Mouse (Mus musculus) c-Kit-positive CD71-negative TER-119-negative erythroid progenitor cells, embryonic 14.5 days (primary cell): ENCODE data around the gene Lamb2.
A peak's percentile ranks its signal among the peaks of the same experiment; 100 is the strongest.

Experiments
- DNase-seq: peaks from one replicate; pipeline ENCODE4 v3.0.0-alpha.2; 2013; ENCODE audit warnings: low read depth

Gene Lamb2

DNA sequence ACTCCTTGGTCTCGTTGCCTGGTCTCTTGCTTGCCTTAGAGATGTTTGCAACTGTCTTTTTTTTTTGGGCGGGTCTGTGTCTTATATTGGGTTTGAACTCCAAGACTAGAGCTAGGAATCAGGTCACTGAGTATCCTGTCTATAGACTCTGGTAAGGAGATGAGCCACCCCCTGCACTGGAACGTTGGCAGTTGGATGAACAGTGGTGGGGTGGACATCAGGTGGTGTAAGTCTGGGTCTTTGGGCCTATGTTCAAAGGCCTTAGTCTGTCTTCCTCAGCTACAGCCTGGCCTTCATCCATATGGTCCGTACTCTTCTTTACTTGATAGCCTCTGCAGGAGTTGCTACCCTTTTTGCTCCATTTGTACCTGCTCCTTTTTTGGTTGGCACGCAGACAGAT, 17.9 kb upstream of the Lamb2 start:
- no peak for DNase-seq

DNA sequence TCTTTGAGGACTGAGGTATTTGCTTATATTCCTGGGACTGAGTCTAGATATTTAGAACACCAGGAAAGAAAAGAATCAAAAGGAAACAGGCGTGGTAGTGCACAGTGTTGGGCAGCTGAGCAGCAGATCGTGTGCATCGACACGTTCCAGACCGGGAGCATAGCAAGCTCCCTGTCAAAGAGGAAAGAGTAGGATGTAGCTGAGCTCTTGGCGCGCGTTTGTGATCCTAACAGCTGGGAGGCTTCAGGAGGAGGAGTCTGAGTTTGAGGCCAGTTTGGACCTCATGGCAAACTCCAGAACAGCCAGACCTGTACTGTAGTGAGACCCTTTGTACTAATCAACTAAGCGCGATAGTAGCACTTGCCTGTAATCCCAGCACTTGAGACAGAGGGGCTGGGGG, 17.3 kb upstream of the Lamb2 start:
- no peak for DNase-seq

DNA sequence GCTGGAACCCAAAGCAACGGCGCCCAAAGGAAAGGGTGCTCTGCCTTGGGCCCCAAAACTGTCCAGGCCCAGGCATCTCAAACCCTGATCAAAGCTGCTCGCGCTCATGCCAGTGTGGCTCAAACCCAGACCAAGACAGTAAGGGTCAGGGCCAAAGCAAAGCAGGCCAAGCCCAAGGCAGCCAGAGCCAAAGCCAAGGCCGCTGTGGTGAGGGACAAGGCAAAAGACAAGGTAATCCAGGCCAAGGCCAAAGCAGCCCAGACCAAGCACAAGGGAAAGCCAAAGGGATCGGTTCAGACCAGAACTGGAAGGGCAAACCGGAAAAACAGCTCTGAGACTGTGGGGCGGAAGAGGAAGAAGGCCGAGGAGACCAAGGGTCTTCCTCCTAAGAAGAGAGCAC, 15.8 kb upstream of the Lamb2 start:
- DNase-seq: no peak

DNA sequence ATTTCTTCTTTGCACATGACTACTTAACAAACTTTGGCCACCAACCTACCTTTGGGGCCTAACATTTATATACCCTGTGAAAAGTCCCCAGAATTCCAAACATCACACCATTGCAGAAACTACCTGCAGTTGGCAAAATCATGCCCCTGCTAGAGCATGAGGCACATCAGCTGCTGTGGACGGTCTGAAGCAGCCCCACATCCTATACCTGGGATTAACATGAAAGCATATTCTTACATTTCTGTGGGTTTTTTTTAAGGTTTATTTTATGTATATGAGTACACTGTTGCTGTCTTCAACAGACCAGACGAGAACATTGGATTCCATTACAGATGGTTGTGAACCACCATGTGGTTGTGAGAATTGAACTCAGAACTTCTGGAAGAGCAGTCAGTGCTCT, 13.3 kb upstream of the Lamb2 start:
- no peak for DNase-seq

DNA sequence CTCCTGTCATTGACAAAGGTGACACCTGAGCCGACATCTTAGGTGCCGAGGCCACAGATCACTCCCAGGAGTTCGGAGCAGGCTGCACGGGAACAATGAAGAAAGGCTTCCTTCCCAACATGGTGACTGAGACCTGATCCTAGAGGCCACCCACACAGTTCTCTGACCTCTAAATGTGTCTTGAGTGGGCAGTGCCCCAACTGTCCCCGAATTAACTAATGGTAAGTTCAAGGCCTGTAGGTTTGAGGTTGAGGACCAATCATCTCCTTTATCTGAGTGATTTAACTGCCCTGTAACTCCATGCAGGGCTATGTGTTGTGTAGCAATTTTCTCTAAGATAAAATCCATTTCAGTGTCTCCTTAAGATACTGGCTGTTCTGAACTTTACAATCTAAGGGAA, 10.1 kb upstream of the Lamb2 start:
- DNase-seq: no peak

DNA sequence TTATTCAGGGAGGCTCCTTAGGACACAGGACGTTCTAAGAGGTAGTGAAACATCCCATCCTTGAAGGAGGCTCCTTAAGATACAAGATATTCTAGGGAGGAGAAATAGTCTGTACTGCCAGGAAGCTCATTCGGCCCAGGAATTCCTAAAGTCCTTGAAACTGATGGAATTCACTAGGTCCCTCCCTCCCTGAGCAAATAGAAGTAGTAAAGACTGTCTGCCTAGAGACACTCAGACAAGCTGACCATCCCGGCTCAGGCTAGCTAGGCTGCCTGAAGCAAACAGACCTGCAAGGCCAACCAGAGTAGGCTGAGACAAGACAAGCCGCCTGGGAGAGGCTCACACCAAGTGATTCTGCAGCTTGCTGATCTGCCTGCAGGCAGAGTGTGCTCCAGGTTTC, 9.7 kb upstream of the Lamb2 start:
- DNase-seq: no peak

DNA sequence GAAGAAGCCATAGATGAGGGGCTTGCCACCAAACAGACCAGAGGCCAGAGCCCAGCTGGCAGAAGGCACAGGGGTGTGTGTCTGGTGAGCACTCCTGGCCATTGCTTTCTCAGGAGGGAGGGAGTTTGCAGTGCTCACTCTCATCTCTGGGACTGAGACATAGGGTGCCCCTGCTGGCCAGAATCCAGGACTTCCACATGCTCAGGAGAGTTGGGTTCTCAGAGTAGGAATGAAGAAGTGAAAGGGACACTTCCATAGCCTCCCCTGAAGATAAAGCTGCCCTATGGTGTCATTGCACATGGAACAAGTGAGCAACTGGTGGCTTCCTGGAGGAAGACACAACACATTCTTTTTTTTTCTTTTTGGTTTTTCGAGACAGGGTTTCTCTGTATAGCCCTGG, 5.0 kb upstream of the Lamb2 start:
- no peak for DNase-seq

DNA sequence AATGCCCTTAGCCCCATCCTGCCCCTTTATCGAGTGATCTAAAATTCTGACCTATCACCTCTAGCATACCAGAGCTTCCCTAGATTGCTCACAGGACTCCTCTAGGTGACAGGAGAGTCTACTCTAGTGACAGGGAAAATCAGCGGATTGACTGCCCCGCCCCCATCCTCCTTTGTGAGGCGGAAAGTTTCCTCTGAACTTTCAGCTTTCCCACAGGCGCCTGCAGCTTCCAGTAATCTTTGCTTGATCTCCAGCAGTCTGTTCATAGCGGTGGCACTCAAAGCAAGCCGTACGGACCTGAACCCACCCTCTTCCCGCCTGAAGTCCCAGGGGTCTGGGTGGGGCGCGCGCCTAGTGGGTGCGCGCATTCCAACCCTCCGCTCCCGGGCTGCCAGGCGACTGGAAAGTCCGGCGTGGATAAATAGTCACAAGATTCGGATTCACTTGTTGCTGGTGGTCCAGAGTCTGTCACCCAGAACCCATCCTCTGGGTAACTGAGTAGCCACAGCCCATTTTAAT, 839 bp upstream of the Lamb2 start:
- no peak for DNase-seq

DNA sequence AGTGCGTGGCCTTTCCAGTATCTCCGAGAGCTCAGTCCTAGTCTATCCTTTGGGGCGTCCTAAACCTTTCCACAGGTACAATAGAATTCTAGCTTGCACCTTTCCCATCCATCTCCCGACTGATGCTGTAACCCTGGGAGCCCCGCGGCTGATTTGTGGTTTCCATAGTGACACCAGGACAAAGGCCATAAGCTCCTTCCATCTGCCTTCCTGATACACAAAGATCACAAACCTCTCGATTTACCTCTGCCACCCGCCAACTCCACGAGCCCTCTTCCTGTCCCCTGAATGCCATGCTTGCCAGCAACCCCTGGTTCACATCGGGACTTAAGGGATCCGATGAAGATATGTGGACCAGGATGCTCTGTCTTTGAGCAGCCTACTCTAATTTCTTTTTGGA, 295 bp upstream of the Lamb2 start:
- no peak for DNase-seq

DNA sequence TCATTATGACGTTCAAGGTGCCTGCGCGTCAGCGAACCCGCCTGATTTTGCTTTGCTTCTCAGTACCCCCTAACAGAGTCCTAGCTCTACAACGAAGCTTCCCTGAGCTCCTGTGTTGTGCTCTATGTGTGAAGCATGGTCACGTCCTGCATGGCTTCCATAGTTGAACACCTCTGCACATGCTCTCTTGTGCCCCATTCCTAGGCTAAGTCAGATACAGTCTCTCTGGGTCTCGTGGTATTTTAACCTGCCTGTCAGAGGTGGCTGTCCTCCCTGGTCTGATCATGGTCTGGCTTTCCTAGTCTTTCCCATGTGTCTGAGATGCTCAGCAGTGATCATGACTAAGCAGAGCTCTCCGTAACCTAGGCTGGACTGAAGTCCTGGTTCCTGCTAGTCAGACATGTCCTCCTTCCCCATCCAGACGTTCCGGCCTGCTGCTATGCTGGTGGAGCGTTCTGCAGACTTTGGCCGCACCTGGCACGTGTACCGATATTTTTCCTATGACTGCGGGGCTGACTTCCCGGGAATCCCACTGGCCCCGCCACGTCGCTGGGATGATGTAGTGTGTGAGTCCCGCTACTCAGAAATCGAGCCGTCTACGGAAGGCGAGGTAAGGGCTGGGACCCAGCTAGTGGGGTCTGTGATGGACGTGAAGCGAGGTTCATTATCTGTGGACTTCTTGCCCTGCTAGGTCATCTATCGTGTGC, 1.4 kb downstream of the Lamb2 start:
- no peak for DNase-seq

DNA sequence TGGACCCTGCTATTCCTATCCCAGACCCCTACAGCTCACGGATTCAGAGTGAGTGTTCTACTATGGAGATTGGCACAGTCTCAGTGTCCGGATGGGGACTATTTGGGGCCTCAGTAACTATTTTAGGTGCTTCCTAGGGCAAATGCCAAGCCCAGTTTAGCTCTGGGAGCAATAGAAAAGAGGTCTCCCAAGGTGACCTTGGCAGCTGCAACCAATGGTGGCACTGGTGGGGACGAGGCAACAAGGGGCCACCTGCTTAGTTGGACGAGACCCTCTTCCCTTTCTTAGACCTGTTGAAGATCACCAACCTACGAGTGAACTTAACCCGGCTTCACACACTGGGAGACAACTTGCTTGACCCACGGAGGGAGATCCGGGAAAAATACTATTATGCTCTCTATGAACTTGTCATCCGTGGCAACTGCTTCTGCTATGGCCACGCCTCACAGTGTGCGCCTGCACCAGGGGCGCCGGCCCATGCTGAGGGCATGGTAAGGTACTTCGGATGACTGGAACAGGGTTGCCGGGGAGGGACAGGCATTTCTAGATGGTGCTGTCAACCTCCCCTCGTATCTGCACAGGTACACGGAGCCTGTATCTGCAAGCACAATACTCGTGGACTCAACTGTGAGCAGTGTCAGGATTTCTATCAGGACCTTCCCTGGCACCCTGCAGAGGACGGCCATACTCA, 2.1 kb downstream of the Lamb2 start:
- DNase-seq: no peak

DNA sequence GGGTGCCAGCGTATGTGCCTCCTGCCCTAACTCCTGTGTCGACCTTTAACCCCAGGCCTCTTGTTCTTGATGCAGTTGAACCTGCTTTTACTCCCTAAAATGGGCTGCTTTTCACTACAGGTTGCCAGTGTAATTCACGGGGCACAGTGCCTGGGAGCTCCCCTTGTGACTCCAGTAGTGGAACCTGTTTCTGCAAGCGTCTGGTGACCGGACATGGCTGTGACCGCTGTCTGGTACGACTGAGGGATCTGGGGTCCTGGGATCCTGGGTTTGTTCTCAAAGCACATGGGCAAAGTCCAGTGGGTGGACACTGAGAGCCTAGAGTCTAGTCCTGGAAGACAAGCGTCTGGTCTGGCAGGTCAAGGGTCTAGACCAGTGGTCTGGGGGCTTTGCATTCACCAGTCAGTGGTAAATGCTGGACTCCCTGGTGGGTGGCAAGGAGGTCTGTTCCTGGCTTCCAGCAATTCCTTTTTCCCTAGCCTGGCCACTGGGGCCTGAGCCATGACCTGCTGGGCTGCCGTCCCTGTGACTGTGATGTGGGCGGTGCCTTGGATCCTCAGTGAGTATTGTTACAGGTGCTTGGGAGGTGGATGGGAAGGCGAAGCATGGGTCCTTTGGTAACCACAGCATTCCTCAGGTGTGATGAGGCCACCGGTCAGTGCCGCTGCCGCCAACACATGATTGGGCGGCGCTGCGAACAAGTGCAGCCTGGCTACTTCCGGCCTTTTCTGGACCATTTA, 3.7 kb downstream of the Lamb2 start:
- no peak for DNase-seq

DNA sequence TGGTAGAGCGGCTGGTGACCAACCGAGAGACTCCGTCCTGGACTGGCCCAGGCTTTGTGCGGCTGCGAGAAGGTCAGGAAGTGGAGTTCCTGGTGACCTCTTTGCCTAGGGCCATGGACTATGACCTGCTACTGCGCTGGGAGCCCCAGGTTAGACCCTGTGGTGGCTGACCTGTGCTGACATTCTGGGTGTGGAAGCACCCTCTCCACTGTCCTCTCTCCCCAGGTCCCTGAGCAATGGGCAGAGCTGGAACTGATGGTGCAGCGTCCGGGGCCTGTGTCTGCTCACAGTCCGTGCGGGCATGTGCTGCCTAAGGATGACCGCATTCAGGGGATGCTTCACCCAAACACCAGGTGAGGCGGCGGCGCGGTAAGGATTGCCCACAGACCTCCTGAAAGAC, 4.5 kb downstream of the Lamb2 start:
- no peak for DNase-seq

DNA sequence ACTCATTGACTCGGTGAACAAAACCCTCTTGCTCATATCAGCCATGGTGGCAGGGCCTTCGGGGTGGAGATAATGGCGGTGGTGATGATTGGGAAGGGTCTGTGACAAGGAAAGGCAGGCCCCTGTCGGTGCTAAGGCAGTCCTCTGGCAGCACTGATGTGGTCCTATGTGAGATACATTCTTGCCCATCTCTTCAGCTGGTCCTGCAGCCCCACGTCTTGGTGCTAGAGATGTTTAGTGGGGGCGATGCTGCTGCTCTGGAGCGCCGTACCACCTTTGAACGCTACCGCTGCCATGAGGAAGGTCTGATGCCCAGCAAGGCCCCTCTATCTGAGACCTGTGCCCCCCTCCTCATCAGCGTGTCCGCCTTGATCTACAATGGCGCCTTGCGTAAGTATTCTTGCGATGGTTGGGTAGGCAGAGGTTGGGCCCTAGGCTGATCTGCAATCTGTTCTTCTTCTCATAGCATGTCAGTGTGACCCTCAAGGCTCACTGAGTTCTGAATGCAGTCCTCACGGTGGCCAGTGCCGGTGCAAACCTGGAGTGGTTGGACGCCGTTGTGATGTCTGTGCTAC, 5.9 kb downstream of the Lamb2 start:
- DNase-seq: no peak

DNA sequence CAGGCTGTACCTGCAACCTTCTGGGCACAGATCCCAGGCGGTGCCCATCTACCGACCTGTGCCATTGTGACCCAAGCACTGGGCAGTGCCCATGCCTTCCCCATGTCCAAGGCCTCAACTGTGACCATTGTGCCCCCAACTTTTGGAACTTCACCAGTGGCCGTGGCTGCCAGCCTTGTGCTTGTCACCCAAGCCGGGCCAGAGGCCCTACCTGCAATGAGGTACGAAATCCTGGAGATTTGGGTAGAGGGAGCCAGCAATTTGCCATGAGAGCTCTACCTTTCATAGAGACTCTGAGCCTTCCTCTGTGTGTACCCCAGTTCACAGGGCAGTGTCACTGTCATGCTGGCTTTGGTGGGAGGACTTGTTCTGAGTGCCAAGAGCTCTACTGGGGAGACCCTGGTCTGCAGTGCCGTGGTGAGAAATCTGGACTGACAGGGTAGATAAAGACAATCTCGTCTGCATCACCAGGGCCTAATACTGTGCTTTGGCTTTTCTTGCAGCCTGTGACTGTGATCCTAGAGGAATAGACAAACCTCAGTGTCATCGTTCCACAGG, 7.5 kb downstream of the Lamb2 start:
- DNase-seq: no peak

DNA sequence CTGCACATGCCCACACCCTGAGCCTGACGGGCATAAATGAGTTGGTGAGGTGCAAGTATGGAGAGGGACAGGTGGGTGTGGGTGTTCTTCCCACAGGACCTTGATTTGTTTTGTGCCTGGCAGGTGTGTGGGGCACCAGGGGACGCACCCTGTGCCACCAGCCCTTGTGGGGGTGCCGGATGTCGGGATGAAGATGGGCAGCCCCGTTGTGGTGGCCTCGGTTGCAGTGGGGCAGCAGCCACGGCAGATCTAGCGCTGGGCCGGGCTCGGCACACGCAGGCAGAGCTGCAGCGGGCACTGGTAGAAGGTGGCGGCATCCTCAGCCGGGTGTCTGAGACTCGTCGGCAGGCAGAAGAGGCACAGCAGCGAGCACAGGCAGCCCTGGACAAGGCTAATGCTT, 8.9 kb downstream of the Lamb2 start:
- no peak for DNase-seq

DNA sequence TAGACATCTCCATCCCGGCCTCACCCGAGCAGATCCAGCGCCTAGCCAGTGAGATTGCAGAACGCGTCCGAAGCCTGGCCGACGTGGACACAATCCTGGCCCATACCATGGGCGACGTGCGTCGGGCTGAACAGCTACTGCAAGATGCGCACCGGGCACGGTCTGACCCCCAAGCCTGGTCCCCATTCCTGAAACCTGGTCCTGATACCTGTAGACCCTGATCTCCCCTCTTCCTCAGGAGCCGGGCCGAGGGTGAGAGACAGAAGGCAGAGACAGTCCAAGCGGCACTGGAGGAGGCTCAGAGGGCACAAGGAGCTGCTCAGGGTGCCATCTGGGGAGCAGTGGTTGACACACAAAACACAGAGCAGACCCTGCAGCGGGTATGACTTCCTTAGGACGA, 9.7 kb downstream of the Lamb2 start:
- DNase-seq: no peak

DNA sequence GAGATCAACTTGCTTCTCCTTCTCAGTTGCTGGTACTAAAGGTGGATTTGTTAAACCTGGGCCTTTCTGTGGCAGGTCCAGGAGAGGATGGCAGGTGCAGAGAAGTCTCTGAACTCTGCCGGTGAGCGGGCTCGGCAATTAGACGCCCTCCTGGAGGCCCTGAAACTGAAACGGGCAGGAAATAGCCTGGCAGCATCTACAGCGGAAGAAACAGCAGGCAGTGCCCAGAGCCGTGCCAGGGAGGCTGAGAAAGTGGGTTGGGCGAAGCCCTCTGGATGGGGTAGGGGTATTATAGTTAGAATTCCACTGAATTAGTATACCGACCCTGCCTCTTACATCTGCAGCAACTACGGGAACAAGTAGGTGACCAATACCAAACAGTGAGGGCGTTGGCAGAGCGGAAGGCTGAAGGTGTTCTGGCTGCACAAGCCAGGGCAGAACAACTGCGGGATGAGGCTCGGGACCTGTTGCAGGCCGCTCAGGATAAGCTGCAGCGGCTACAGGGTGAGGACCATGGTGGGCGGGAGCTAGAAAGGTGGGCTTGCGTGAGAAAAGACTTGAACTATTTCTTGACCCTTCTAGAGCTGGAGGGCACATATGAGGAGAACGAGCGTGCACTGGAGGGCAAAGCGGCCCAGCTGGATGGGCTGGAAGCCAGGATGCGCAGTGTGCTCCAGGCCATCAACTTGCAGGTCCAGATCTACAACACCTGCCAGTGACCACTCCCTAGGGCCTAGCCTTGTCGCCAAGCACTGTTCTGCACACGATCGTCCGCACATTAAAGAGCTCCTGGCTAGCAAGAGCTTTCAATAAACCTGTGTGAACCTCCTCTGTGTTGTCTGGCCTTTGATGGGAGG, 10.4 kb downstream of the Lamb2 start:
- DNase-seq: no peak

DNA sequence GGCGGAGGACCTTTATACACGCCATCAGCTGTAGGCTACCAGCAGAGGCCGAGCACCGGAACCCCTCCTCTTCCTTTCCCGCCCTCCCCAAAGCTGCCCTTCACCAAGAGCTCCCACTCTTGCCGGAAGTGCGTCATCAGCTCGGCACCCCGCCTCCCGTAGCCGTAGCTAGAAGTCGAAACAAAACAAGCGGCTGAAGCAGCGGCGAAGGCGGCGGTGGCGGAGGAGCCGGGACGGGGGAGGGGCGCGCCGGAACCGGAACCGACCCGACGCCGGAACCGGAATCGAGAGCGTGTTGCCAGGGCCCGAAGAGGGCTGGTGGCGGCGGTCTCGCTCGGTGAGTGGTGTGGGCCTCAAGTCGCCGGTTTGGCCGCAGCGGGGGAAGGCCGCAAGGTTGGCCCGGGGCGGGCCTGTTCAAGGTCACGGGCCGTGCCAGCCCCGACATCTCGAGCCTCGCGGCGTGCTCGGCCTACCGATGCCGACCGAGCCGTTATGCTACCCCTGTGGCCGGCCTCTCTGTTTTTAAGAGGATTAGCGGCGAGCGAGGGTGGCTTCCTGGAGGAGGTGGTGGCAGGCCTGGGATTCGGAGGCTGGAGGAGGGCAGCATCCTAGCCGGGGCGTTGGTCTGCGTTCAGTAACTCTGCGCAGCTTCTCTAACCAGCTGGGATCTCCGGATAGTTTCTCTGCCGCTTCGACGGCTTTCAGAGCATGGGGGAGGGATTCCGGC, 11.2 kb downstream of the Lamb2 start, which contains the start of gene Usp19:
Gene Usp19 (plus strand): TSS at position 44 of the 727 bp plus-strand sequence.
- peak; percentile 94 for DNase-seq

DNA sequence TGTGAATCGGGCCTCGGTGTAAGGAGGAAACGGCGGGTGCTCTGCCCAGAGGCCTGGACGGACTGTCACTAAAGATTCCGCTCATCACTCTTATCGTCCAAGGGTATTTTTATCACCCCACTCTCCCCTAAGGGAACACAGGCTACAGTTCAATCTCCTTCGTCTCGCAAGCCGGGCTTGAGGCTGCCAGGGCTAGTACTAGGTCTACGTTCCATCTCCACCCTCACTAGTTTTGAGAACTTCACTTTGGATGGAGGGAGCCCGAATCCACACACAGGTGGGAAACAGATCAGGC, 11.7 kb downstream of the Lamb2 start:
- no peak for DNase-seq
